Mouse (Mus musculus): ENCODE measurements around the gene Ptpn18.
"Not testable (repeated sequence)": the region's sequence is repeated elsewhere in the genome, so short reads cannot be mapped to it uniquely, and the experiment has no call there.

Ptpn18 gene

GRCm38 (mm10) chr1:34459284-34460060, at the start of gene Ptpn18:
Gene Ptpn18 (plus strand): TSS chr1:34459762.
- peak; percentile 77 for DNase-seq (ENCODE audit: low read depth, low spot score)

GRCm38 (mm10) chr1:34428466-34428865, 31.1 kb upstream of the Ptpn18 start:
- no peak for DNase-seq (ENCODE audit: low read depth, low spot score)

GRCm38 (mm10) chr1:34429281-34429680, 30.3 kb upstream of the Ptpn18 start:
- no peak for DNase-seq (ENCODE audit: low read depth, low spot score)

GRCm38 (mm10) chr1:34430981-34431380, 28.6 kb upstream of the Ptpn18 start:
- no peak for DNase-seq (ENCODE audit: low read depth, low spot score)

GRCm38 (mm10) chr1:34431431-34431830, 28.1 kb upstream of the Ptpn18 start:
- DNase-seq (ENCODE audit: low read depth, low spot score), result no peak

- DNase-seq (ENCODE audit: low read depth, low spot score), result no peak
These were observed 27.2 kb upstream of the Ptpn18 start for GRCm38 (mm10) chr1:34432411-34432775.

DNA sequence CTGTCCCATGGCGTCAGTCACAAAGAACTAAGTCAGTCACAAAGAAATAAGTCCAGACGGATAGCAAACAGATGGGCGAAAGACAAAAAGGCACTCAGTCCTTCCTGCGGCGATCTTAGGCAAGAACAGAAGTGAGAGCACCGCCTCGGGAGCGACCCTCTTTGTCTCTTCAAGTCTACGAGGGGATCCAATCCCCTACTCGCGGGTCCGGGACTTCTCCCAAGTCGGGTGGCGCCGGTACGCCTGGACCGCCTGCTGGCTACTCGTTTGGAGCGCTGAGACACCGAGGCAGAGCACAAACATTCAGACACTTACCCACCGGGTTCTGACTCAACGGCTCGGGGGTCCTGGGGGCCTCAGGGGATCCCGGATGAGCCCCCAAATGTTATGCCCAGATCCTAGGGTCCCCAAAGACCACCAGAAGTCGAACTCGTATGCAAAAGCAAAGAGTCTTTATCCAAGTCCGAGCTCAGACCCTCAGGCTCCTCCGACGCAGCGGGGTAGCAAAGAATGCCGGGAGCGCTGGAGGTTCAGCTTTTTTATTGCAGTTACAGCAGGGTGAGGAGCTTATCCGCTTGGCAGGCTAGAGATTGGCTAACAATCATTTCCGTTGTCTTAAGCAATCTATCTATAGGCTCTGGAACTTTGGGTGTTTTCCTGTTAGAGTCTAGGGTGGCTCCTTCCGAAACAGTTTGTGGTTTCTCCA, 26.6 kb upstream of the Ptpn18 start:
- DNase-seq (ENCODE audit: low read depth, low spot score), result peak; percentile 37

DNA sequence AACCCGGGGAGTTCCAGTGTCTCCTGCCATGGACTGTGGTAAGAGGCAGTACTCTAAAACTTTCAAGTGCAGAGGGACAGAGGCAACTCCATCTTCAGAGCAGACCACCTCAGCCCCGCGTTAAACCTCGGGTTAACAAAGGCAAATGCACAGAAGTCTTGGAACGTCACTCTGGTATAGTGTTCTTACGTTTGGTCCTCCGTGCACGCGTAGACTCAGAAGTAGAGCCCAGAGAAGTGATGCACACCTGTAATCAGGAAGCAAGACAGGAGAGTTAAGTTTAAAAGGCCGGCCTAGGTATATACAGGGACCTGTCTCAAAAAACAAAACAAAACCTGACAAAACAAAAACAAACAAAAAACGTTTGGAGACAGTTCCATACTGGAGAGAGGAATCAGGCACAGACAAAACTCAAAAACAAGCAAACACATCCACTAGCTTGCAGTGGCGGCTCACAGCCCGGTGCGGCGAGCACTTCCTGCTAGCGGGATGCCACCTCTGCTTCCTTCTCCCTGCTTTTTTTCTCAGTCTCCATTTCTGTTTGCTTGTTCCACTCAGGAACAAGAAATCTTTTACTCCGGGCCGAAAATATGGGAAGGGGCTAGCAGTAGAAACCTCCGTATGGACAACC, 25.6 kb upstream of the Ptpn18 start:
- peak; percentile 22 for DNase-seq (ENCODE audit: low read depth, low spot score)

GRCm38 (mm10) chr1:34434660-34435160, 24.9 kb upstream of the Ptpn18 start:
- peak; percentile 84 for DNase-seq (ENCODE audit: low read depth, low spot score)

DNA sequence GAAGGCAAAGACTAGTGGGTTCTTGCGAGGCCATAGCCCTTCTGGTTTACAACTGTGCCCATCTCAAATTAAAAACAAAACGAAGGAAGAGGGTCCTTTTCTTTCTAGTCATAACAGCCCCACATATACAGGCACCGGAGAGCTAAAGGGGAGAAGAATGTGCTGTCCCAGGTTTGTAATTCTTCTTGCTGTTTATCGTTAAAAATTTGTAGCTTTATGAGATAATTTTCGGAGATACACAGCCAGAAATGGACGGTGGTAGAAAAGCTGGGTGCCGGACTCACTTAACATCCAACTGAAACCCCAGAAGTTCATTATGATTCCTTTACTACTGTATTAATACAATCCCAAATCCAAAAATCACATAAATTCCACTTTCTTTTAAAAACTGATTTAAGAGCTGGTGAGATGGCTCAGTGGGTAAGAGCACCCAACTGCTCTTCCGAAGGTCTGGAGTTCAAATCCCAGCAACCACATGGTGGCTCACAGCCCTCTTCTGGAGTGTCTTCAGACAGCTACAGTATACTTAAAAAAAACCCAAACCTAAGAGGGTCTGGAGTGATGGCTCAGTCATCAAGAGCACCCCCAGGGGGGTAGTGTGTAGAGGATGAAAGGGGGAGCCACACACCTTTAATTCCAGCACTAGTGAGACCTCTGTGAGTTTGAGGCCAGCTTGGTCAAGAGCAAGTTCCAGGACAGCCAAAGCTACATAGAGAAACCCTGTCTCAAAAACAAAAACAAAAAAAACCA, 24.0 kb upstream of the Ptpn18 start:
- DNase-seq (ENCODE audit: low read depth, low spot score), result no peak

DNA sequence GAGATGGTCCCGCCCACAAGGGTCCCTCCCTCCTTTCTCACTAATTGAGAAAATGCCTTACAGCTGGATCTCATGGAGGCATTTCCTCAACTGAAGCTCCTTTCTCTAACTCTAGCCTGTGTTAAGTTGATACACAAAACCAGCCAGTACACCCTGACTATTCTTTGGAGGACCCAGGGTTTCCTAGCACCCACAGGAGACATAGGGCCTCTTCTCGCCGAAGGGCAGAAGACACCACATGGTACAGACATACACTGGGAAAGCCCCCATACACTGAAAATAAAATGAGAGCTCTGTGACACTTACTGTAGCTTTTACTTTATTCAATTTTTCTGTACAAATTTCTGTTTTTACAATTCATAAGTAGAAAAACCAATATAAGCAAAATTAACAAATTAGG, 23.2 kb upstream of the Ptpn18 start:
- DNase-seq (ENCODE audit: low read depth, low spot score), result no peak

DNA sequence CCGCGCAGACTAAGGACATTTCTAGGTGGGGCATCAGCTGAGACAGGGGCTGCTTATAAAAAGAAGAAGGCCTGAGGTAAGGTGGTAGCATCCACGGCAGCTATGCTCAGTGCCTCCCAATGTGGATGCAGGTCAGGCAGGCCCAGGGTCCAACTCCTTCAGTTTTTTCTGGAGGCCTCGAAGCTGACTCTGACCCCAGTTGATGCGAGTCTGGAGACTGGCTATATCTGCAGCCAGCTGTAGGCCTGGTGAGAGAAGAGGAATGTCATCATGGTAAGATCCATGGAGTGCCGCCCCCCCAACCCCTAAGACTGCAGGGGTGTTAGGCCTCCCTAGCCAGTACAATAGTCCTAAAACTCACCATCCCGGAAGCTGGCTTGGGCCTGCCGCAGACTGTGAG, 22.2 kb upstream of the Ptpn18 start:
- DNase-seq (ENCODE audit: low read depth, low spot score), result not testable (repeated sequence)

DNA sequence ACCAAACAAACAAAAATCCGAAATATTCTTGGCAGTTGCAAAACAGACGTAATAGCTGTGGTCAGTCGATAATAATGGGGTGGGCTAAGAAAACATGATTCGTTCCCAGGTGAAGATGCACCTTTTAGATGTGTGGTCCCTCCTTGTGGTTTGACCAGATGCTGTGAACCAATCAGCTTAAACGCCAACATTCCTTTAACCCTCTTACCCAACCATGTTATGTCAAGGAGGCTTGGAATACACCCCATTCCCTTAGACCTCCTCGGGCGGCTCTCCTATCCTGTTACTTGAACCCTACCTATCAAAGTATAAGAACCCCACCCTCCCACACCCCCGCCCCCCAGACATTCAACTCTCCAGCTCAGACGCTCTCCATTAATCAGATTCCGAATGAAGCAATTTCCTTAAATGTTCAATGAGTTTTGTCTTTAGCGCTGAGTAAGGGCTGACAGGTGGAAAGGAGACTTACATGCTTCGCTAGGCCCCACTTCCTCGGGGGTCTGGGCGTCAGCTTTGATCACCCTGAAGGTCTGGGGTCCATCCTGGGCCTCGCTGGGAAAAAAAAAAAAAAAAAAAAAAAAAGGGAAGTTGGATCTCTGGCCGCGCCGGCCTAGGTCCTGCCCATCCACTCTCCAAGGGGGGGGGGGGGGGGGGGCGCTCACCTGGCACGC, 21.0 kb upstream of the Ptpn18 start:
- no peak for DNase-seq (ENCODE audit: low read depth, low spot score)

DNA sequence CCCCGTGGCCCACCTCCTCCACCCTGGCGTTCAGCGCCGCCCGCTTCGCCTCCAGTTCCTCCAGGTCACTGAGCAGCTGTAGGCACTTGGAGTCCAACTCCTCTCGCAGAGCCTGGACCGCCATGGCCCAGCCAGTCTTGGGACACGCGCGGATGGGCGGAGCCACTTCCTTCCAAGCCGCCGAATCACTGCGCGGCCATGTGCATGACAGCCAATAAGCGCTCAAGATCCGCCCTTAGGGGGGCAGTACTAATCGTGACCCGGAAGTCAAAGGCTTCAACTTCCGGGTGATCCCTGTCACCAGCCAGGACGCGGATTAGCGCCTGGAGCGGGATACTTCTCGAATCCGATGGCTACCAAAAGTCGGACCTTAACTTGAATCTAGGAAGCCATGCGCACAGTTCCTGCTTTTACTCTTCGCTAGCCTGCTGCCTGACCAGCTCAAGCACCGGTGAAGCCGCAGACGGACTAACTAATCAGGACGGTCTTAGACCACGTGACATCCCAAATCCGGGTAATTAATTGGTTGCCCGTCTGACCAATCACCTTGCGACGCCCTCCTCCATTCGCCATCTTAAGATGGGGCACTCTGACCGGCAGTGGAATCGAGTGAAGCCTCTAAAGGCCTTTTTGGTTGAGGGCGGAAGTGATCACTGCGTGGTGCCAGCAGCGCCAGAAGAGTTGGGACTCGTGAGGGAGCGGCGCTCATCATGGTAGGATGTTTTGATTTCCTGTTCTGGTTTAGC, 20.2 kb upstream of the Ptpn18 start, which contains the start of the genes Ccdc115 and Imp4:
Gene Ccdc115 (minus strand): TSS at position 458 of the 746 bp plus-strand sequence.
Gene Imp4 (plus strand): TSS at position 637 of the 746 bp plus-strand sequence.
- peak; percentile 97 for DNase-seq (ENCODE audit: low read depth, low spot score)

DNA sequence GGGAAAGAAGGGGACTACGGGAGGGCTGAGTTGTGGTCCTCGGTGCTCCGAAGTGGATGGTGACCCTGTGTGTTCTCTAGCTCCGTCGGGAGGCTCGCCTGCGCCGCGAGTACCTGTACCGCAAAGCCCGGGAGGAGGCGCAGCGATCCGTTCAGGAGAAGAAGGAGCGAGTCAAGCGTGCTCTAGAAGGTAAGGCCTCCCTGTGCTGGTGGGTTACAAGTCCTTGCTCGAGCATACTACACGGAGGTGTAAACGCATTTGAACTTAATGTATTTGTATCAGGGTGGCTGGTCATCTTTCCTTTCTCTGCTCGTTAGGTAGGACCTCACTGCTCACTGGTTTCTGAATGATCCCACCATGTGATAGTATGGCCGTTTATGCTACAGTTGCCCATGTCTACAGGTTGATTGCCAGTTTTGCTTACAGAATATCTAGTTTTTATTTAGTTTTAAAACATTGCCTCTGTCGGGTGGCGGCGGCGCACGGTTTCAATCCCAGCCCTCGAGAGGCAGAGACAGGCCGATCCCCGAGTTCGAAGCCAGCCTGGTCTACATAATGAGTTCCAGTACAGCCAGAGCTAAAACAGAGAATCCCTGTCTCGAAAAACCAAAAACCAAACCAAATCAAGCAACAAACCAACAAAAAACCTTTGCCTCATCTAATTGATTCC, 19.5 kb upstream of the Ptpn18 start:
- DNase-seq (ENCODE audit: low read depth, low spot score), result no peak

- no peak for DNase-seq (ENCODE audit: low read depth, low spot score)
These were observed 16.4 kb upstream of the Ptpn18 start for GRCm38 (mm10) chr1:34443124-34443523.

- no peak for DNase-seq (ENCODE audit: low read depth, low spot score)
These were observed 1.1 kb upstream of the Ptpn18 start for GRCm38 (mm10) chr1:34458431-34458830.

- DNase-seq (ENCODE audit: low read depth, low spot score), result no peak
These were observed 489 bp downstream of the Ptpn18 start for GRCm38 (mm10) chr1:34460061-34460441.

- peak; percentile 46 for DNase-seq (ENCODE audit: low read depth, low spot score)
These were observed 3.2 kb downstream of the Ptpn18 start for GRCm38 (mm10) chr1:34462766-34463165.

Data from embryo, embryonic 11.5 days (tissue).